Mouse (Mus musculus) lung, postnatal 14 days (tissue): Measurements from ENCODE around the gene Nt5dc2.
A peak's percentile ranks its signal among the peaks of the same experiment; 100 is the strongest.

Source experiments
- DNase-seq: peaks from one replicate; pipeline ENCODE4 v3.0.0; 2021

Gene Nt5dc2

GRCm38 (mm10) chr14:31169508-31169907, 38.7 kb downstream of the Nt5dc2 start:
- DNase-seq = no peak

- no peak for DNase-seq
Observed at GRCm38 (mm10) chr14:31170963-31171362, 40.1 kb downstream of the Nt5dc2 start.

- no peak for DNase-seq
Observed at GRCm38 (mm10) chr14:31171386-31171785, 40.5 kb downstream of the Nt5dc2 start.

GRCm38 (mm10) chr14:31171821-31172220, 41.0 kb downstream of the Nt5dc2 start:
- no peak for DNase-seq

- no peak for DNase-seq
Observed at GRCm38 (mm10) chr14:31172781-31173455, 42.1 kb downstream of the Nt5dc2 start.

- no peak for DNase-seq
Observed at GRCm38 (mm10) chr14:31173537-31173936, 42.7 kb downstream of the Nt5dc2 start.

GRCm38 (mm10) chr14:31177287-31177686, 46.4 kb downstream of the Nt5dc2 start:
- no peak for DNase-seq

- no peak for DNase-seq
Observed at GRCm38 (mm10) chr14:31177715-31178114, 46.9 kb downstream of the Nt5dc2 start.

- DNase-seq = no peak
Observed at GRCm38 (mm10) chr14:31179677-31180365, 49.0 kb downstream of the Nt5dc2 start.

- no peak for DNase-seq
Observed at GRCm38 (mm10) chr14:31181512-31181911, 50.7 kb downstream of the Nt5dc2 start.

- peak; percentile 29 for DNase-seq
Observed at GRCm38 (mm10) chr14:31182786-31183290, 52.0 kb downstream of the Nt5dc2 start.

- no peak for DNase-seq
Observed at GRCm38 (mm10) chr14:31183541-31183940, 52.7 kb downstream of the Nt5dc2 start.

GRCm38 (mm10) chr14:31184195-31184594, 53.3 kb downstream of the Nt5dc2 start:
- DNase-seq = no peak

GRCm38 (mm10) chr14:31186656-31187055, 55.8 kb downstream of the Nt5dc2 start:
- DNase-seq = peak; percentile 67
